In the genomic region with DNA sequence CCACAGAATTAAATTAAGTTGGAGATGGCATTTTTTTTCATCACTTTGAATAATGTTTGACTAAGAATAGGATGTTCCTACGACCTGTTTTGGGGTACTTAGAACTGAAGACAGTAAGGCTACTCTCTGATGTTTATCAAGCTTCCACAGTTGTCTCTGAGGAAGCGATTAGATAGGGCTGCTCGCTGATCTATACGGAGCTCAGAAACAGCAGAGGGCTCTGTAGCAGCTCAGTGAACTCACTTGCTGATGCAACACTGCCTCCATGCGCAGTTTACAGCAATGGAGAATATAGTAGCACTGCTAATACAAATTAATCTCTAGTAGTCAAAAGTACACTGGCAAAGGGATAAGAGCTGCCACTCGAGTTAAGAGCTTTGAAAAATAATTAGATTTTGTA, we compare ENCODE assay signal across 23 mouse cellular contexts.
A peak's percentile ranks its signal among the peaks of the same experiment; 100 is the strongest.
DNase-seq lines count a peak whose midpoint lies in the region; ATAC-seq and TF ChIP-seq lines count a peak whose summit lies in the region.
"Had no signal": no experiment of that assay in that cellular context is flagged by ENCODE, and none has a peak within 500 bp of the region (broad histone marks: within the 10 kb centered on the region; RNA-seq: fewer than 3 reads in every experiment).

No protein-coding gene starts in this region.

- no peak overlapping the region for H3K4me2 ChIP-seq in forebrain, embryonic 14.5 days (ENCODE audit: low read length)
- H3K4me2 ChIP-seq in forebrain, embryonic 13.5 days, result no peak overlapping the region
- no peak overlapping the region for H3K4me2 ChIP-seq in midbrain, embryonic 14.5 days (ENCODE audit: low read length)
- no peak overlapping the region for H3K4me2 ChIP-seq in midbrain, embryonic 11.5 days
- no peak overlapping the region for H3K4me2 ChIP-seq in stomach, postnatal 0 days (replicated peaks; ENCODE audit: low read depth)
- H3K4me2 ChIP-seq: embryonic facial prominence, embryonic 13.5 days; forebrain, embryonic 15.5 days; heart, embryonic 13.5 days; hindbrain, embryonic 12.5 days had no signal

- no peaks in the 10 kb centered on the region for H3K79me2 ChIP-seq in MEL (ENCODE audit: control insufficient read depth, insufficient read depth, low read length, poor library complexity)

- no peaks in the 10 kb centered on the region for H3K4me1 ChIP-seq in forebrain, embryonic 14.5 days (ENCODE audit: control insufficient read depth, insufficient read depth, low read length)
- no peaks in the 10 kb centered on the region for H3K4me1 ChIP-seq in forebrain, embryonic 13.5 days
- H3K4me1 ChIP-seq in midbrain, embryonic 14.5 days (ENCODE audit: control insufficient read depth, insufficient read depth, low read length), result no peaks in the 10 kb centered on the region
- no peaks in the 10 kb centered on the region for H3K4me1 ChIP-seq in midbrain, embryonic 11.5 days (ENCODE audit: control insufficient read depth, insufficient read depth, low read length)
- peaks cover 3 to 14% of the 10 kb centered on the region in 2 experiments for H3K4me1 ChIP-seq in MEL (ENCODE audit: control insufficient read depth in 1 of 2, insufficient read depth in 2 of 2, low read length in 2 of 2)
- no peaks in the 10 kb centered on the region for H3K4me1 ChIP-seq in stomach, postnatal 0 days (replicated peaks; ENCODE audit: control insufficient read depth, insufficient read depth)
- H3K4me1 ChIP-seq: embryonic facial prominence, embryonic 13.5 days; forebrain, embryonic 15.5 days; heart, embryonic 13.5 days; hindbrain, embryonic 12.5 days had no signal

- WGBS in forebrain, embryonic 14.5 days, result 70% methylated on average over 6 of the region's 6 CpGs
- WGBS in forebrain, embryonic 13.5 days, result 67% methylated on average over 6 of the region's 6 CpGs
- 65% methylated on average over 6 of the region's 6 CpGs for WGBS in midbrain, embryonic 14.5 days
- 66% methylated on average over 6 of the region's 6 CpGs for WGBS in midbrain, embryonic 11.5 days
- WGBS in stomach, postnatal 0 days, result 57% methylated on average over 6 of the region's 6 CpGs

- intact Hi-C loops in left cerebral cortex, adult 2 months (cut with DNase I), result no loop called here

- peak; percentile 27 for TF ChIP-seq RAD21 in MEL (IDR thresholded peaks at IDR 0.05; ENCODE audit: low read depth, low read length)

- H3K4me3 ChIP-seq in forebrain, embryonic 14.5 days (ENCODE audit: low read depth, low read length), result no peak overlapping the region
- no peak overlapping the region for H3K4me3 ChIP-seq in forebrain, embryonic 13.5 days
- no peak overlapping the region for H3K4me3 ChIP-seq in midbrain, embryonic 14.5 days (replicated peaks; ENCODE audit: low read depth, low read length)
- no peak overlapping the region for H3K4me3 ChIP-seq in midbrain, embryonic 11.5 days (ENCODE audit: low read depth, low read length)
- H3K4me3 ChIP-seq in MEL (ENCODE audit: control insufficient read depth in 1 of 2, insufficient read depth in 1 of 2, low read depth in 2 of 2, low read length in 2 of 2), result no peak overlapping the region
- no peak overlapping the region for H3K4me3 ChIP-seq in stomach, postnatal 0 days (ENCODE audit: low read depth, low read length)
- H3K4me3 ChIP-seq in left cerebral cortex, adult 2 months, result no peak overlapping the region
- H3K4me3 ChIP-seq: embryonic facial prominence, embryonic 13.5 days; forebrain, embryonic 15.5 days; heart, embryonic 13.5 days; hindbrain, embryonic 12.5 days had no signal

- no peak overlapping the region for H3K27ac ChIP-seq in forebrain, embryonic 14.5 days (ENCODE audit: low read depth, low read length)
- H3K27ac ChIP-seq in forebrain, embryonic 13.5 days, result no peak overlapping the region
- H3K27ac ChIP-seq in midbrain, embryonic 14.5 days (replicated peaks; ENCODE audit: low read depth, low read length), result no peak overlapping the region
- H3K27ac ChIP-seq in midbrain, embryonic 11.5 days (ENCODE audit: low read depth, low read length), result no peak overlapping the region
- H3K27ac ChIP-seq in MEL (ENCODE audit: control insufficient read depth, low read depth, low read length), result peak overlapping the region; percentile 75; the same call in 1 of the 2 replicates
- H3K27ac ChIP-seq in stomach, postnatal 0 days (replicated peaks), result no peak overlapping the region
- no peak overlapping the region for H3K27ac ChIP-seq in left cerebral cortex, adult 2 months
- H3K27ac ChIP-seq: embryonic facial prominence, embryonic 13.5 days; forebrain, embryonic 15.5 days; heart, embryonic 13.5 days; hindbrain, embryonic 12.5 days had no signal

- ATAC-seq in forebrain, embryonic 14.5 days, result no peak
- no peak for ATAC-seq in forebrain, embryonic 13.5 days
- ATAC-seq in midbrain, embryonic 14.5 days (ENCODE audit: low FRiP score, low TSS enrichment), result no peak
- ATAC-seq in midbrain, embryonic 11.5 days (ENCODE audit: low FRiP score), result no peak
- ATAC-seq in stomach, postnatal 0 days (ENCODE audit: low FRiP score, low TSS enrichment), result no peak
- ATAC-seq: forebrain, embryonic 15.5 days; intestine, embryonic 16.5 days; Patski had no signal

- peak; percentile 9 for DNase-seq in forebrain, embryonic 14.5 days (ENCODE audit: low spot score)
- DNase-seq in midbrain, embryonic 14.5 days, result peak; percentile 11
- DNase-seq in midbrain, embryonic 11.5 days (ENCODE audit: low spot score, missing footprints), result no peak
- peak; percentile 72 for DNase-seq in MEL (ENCODE audit: low read depth, low spot score)
- DNase-seq in stomach, postnatal 0 days (ENCODE audit: low spot score), result no peak
- no peak for DNase-seq in left cerebral cortex, adult 2 months (ENCODE audit: extremely low spot score in 1 of 2, low spot score in 2 of 2)
- DNase-seq in heart, adult 9 months (ENCODE audit: low spot score in 2 of 2), result no peak
- DNase-seq: adrenal gland, adult 2 months; adrenal gland, postnatal 25 days; cerebellum, adult 11 months; cerebellum, adult 9-10 months; cerebellum, postnatal 25 days; gastrocnemius, postnatal 14 days; heart, postnatal 36 days; kidney, adult 2 months had no signal

- H3K9me3 ChIP-seq in forebrain, embryonic 14.5 days (replicated peaks; ENCODE audit: control insufficient read depth, low read length), result no peaks in the 10 kb centered on the region
- no peaks in the 10 kb centered on the region for H3K9me3 ChIP-seq in forebrain, embryonic 13.5 days (replicated peaks)
- H3K9me3 ChIP-seq in midbrain, embryonic 14.5 days (ENCODE audit: control insufficient read depth, low read length), result no peaks in the 10 kb centered on the region
- H3K9me3 ChIP-seq in midbrain, embryonic 11.5 days (ENCODE audit: control insufficient read depth, low read length), result no peaks in the 10 kb centered on the region
- H3K9me3 ChIP-seq in MEL (replicated peaks; ENCODE audit: insufficient read depth, low read length), result no peaks in the 10 kb centered on the region
- no peaks in the 10 kb centered on the region for H3K9me3 ChIP-seq in stomach, postnatal 0 days (ENCODE audit: control insufficient read depth, low read length)
- H3K9me3 ChIP-seq: embryonic facial prominence, embryonic 13.5 days; forebrain, embryonic 15.5 days; G1E; heart, embryonic 13.5 days; hindbrain, embryonic 12.5 days had no signal

- TF ChIP-seq CTCF in MEL (IDR thresholded peaks at IDR 0.05 in 2 of 3, conservative IDR thresholded peaks at IDR 0.05 in 1 of 3; ENCODE audit: control insufficient read depth in 1 of 3, insufficient read depth in 1 of 3, low read depth in 2 of 3, low read length in 3 of 3, poor library complexity in 1 of 3, severe bottlenecking in 1 of 3), result peak in 2 of 3 experiments; percentile 25 to 50; a peak in 3 of 6 replicates
- peak; percentile 23; the same call in 1 of the 2 replicates for TF ChIP-seq CTCF in stomach, postnatal 0 days (IDR thresholded peaks at IDR 0.05; ENCODE audit: low read depth)
- TF ChIP-seq CTCF in left cerebral cortex, adult 2 months (IDR thresholded peaks at IDR 0.05), result no peak

- peaks cover 9% of the 10 kb centered on the region for H3K36me3 ChIP-seq in forebrain, embryonic 14.5 days (ENCODE audit: control insufficient read depth, insufficient read depth, low read length)
- peaks cover 9% of the 10 kb centered on the region for H3K36me3 ChIP-seq in forebrain, embryonic 13.5 days (ENCODE audit: poor library complexity, severe bottlenecking)
- H3K36me3 ChIP-seq in midbrain, embryonic 14.5 days (ENCODE audit: control insufficient read depth, insufficient read depth, low read length), result peaks cover 17% of the 10 kb centered on the region
- H3K36me3 ChIP-seq in midbrain, embryonic 11.5 days (ENCODE audit: control insufficient read depth, insufficient read depth, low read length), result no peaks in the 10 kb centered on the region
- peaks cover 0 to 20% of the 10 kb centered on the region in 2 experiments for H3K36me3 ChIP-seq in MEL (ENCODE audit: control insufficient read depth in 1 of 2, insufficient read depth in 2 of 2, low read length in 2 of 2)
- H3K36me3 ChIP-seq in stomach, postnatal 0 days (ENCODE audit: control insufficient read depth, insufficient read depth, low read length), result peaks cover 3% of the 10 kb centered on the region; the same call in 1 of the 2 replicates

- H3K27me3 ChIP-seq in forebrain, embryonic 14.5 days (replicated peaks; ENCODE audit: control insufficient read depth, insufficient read depth, low read length), result no peaks in the 10 kb centered on the region
- H3K27me3 ChIP-seq in forebrain, embryonic 13.5 days, result no peaks in the 10 kb centered on the region
- H3K27me3 ChIP-seq in midbrain, embryonic 14.5 days (ENCODE audit: control insufficient read depth, insufficient read depth, low read length), result no peaks in the 10 kb centered on the region
- no peaks in the 10 kb centered on the region for H3K27me3 ChIP-seq in midbrain, embryonic 11.5 days (ENCODE audit: control insufficient read depth, insufficient read depth, low read length)
- no peaks in the 10 kb centered on the region for H3K27me3 ChIP-seq in MEL (ENCODE audit: control insufficient read depth in 1 of 2, insufficient read depth in 2 of 2, low read length in 2 of 2)
- no peaks in the 10 kb centered on the region for H3K27me3 ChIP-seq in stomach, postnatal 0 days (ENCODE audit: control insufficient read depth, insufficient read depth, low read length)
- H3K27me3 ChIP-seq: embryonic facial prominence, embryonic 13.5 days; forebrain, embryonic 15.5 days; heart, embryonic 13.5 days; hindbrain, embryonic 12.5 days; Patski had no signal

- no peak overlapping the region for H3K9ac ChIP-seq in forebrain, embryonic 14.5 days (ENCODE audit: low read length)
- H3K9ac ChIP-seq in forebrain, embryonic 13.5 days, result no peak overlapping the region
- no peak overlapping the region for H3K9ac ChIP-seq in midbrain, embryonic 14.5 days (replicated peaks; ENCODE audit: low read length)
- H3K9ac ChIP-seq in midbrain, embryonic 11.5 days (ENCODE audit: low read length), result no peak overlapping the region
- H3K9ac ChIP-seq in MEL (ENCODE audit: control insufficient read depth, low read depth, low read length, poor library complexity, severe bottlenecking), result peak overlapping the region; percentile 51
- H3K9ac ChIP-seq in stomach, postnatal 0 days (ENCODE audit: low read length), result no peak overlapping the region
- H3K9ac ChIP-seq: embryonic facial prominence, embryonic 13.5 days; forebrain, embryonic 15.5 days; heart, embryonic 13.5 days; hindbrain, embryonic 12.5 days had no signal

- peak; percentile 58 to 68; a peak in 3 of 4 replicates for TF ChIP-seq EP300 in MEL (IDR thresholded peaks at IDR 0.05; ENCODE audit: low read depth in 1 of 2, low read length in 2 of 2)
- no peak for TF ChIP-seq EP300 in stomach, postnatal 0 days (optimal IDR thresholded peaks at IDR 0.05)

- no peak for TF ChIP-seq POLR2A in MEL (IDR thresholded peaks at IDR 0.05; ENCODE audit: control insufficient read depth in 1 of 2, insufficient read depth in 1 of 2, low read depth in 1 of 2, low read length in 2 of 2, poor library complexity in 1 of 2)

Comparison
In these comparisons a context has a peak if more than half of its experiments do, and no peak if none do; other contexts are left out.
1. DNase-seq: peak in forebrain, embryonic 14.5 days (single experiment), midbrain, embryonic 14.5 days (single experiment) and MEL (single experiment); none in midbrain, embryonic 11.5 days (single experiment), stomach, postnatal 0 days (single experiment), left cerebral cortex, adult 2 months (0 of 2) and heart, adult 9 months (0 of 2).